Mouse (Mus musculus): ENCODE measurements at regions not wholly inside any gene's neighbourhood (a gene's known extent, or its start where the extent isn't known, plus 50 kb on each side); places are given as distances from the start of the nearest gene placed in this dataset.

- no peak overlapping the region for H3K9ac ChIP-seq (replicated peaks; ENCODE audit: low read depth, low read length)
- no peak overlapping the region for H3K4me2 ChIP-seq (ENCODE audit: low read length)
- H3K27me3 ChIP-seq (replicated peaks; ENCODE audit: control insufficient read depth, insufficient read depth, low read length): no peaks in the 10 kb centered on the region
- ATAC-seq: no peak
- no peak overlapping the region for H3K4me3 ChIP-seq (replicated peaks; ENCODE audit: low read length)
- no peaks in the 10 kb centered on the region for H3K36me3 ChIP-seq (ENCODE audit: control insufficient read depth, insufficient read depth)
- H3K27ac ChIP-seq (ENCODE audit: low read length): no peak overlapping the region
- no peaks in the 10 kb centered on the region for H3K9me3 ChIP-seq (ENCODE audit: control insufficient read depth, low read length)
- 81% methylated on average over 4 of the region's 4 CpGs for WGBS
- H3K4me1 ChIP-seq (replicated peaks; ENCODE audit: control insufficient read depth, insufficient read depth, low read length): no peaks in the 10 kb centered on the region
These were observed 61.6 kb downstream of the Gm10295 start for GRCm38 (mm10) chr7:71289702-71290101.

- Histone ChIP-seq H3K9me3 (ENCODE audit: control insufficient read depth, low read length) (no peaks in the 10 kb centered on the region), H3K27me3 (replicated peaks; ENCODE audit: control insufficient read depth, insufficient read depth, low read length) (no peaks in the 10 kb centered on the region), H3K27ac (ENCODE audit: low read length) (no peak overlapping the region), H3K4me3 (replicated peaks; ENCODE audit: low read length) (no peak overlapping the region), H3K4me1 (replicated peaks; ENCODE audit: control insufficient read depth, insufficient read depth, low read length) (no peaks in the 10 kb centered on the region), H3K9ac (replicated peaks; ENCODE audit: low read depth, low read length) (no peak overlapping the region), H3K36me3 (ENCODE audit: control insufficient read depth, insufficient read depth) (no peaks in the 10 kb centered on the region), H3K4me2 (ENCODE audit: low read length) (no peak overlapping the region)
- 81% methylated on average over 5 of the region's 5 CpGs for WGBS
- ATAC-seq: no peak
These were observed 62.0 kb downstream of the Gm10295 start for GRCm38 (mm10) chr7:71289266-71289665.

GRCm38 (mm10) chr7:71287441-71287840 lies 63.8 kb downstream of the Gm10295 start:
- Histone ChIP-seq H3K9ac (replicated peaks; ENCODE audit: low read depth, low read length) (no peak overlapping the region), H3K4me1 (replicated peaks; ENCODE audit: control insufficient read depth, insufficient read depth, low read length) (no peaks in the 10 kb centered on the region), H3K9me3 (ENCODE audit: control insufficient read depth, low read length) (no peaks in the 10 kb centered on the region), H3K27me3 (replicated peaks; ENCODE audit: control insufficient read depth, insufficient read depth, low read length) (no peaks in the 10 kb centered on the region), H3K4me3 (replicated peaks; ENCODE audit: low read length) (no peak overlapping the region), H3K27ac (ENCODE audit: low read length) (no peak overlapping the region), H3K36me3 (ENCODE audit: control insufficient read depth, insufficient read depth) (no peaks in the 10 kb centered on the region), H3K4me2 (ENCODE audit: low read length) (no peak overlapping the region)
- WGBS: 86% methylated on average over 7 of the region's 7 CpGs
- no peak for ATAC-seq

GRCm38 (mm10) chr7:71284246-71284645 lies 67.0 kb downstream of the Gm10295 start:
- Histone ChIP-seq H3K27me3 (replicated peaks; ENCODE audit: control insufficient read depth, insufficient read depth, low read length) (no peaks in the 10 kb centered on the region), H3K9ac (replicated peaks; ENCODE audit: low read depth, low read length) (no peak overlapping the region), H3K27ac (ENCODE audit: low read length) (no peak overlapping the region), H3K4me1 (replicated peaks; ENCODE audit: control insufficient read depth, insufficient read depth, low read length) (no peaks in the 10 kb centered on the region), H3K9me3 (ENCODE audit: control insufficient read depth, low read length) (no peaks in the 10 kb centered on the region), H3K4me3 (replicated peaks; ENCODE audit: low read length) (no peak overlapping the region), H3K4me2 (ENCODE audit: low read length) (no peak overlapping the region), H3K36me3 (ENCODE audit: control insufficient read depth, insufficient read depth) (no peaks in the 10 kb centered on the region)
- no peak for ATAC-seq

- Histone ChIP-seq H3K27ac (ENCODE audit: low read length) (no peak overlapping the region), H3K4me2 (ENCODE audit: low read length) (no peak overlapping the region), H3K27me3 (replicated peaks; ENCODE audit: control insufficient read depth, insufficient read depth, low read length) (no peaks in the 10 kb centered on the region), H3K9me3 (ENCODE audit: control insufficient read depth, low read length) (no peaks in the 10 kb centered on the region), H3K9ac (replicated peaks; ENCODE audit: low read depth, low read length) (no peak overlapping the region), H3K4me3 (replicated peaks; ENCODE audit: low read length) (no peak overlapping the region), H3K36me3 (ENCODE audit: control insufficient read depth, insufficient read depth) (no peaks in the 10 kb centered on the region), H3K4me1 (replicated peaks; ENCODE audit: control insufficient read depth, insufficient read depth, low read length) (no peaks in the 10 kb centered on the region)
- ATAC-seq: no peak
- 89% methylated on average over 3 of the region's 3 CpGs for WGBS
These were observed 67.9 kb downstream of the Gm10295 start for GRCm38 (mm10) chr7:71283419-71283818.

GRCm38 (mm10) chr7:71266101-71266500 lies 85.2 kb downstream of the Gm10295 start:
- Histone ChIP-seq H3K4me2 (ENCODE audit: low read length) (no peak overlapping the region), H3K4me3 (replicated peaks; ENCODE audit: low read length) (no peak overlapping the region), H3K36me3 (ENCODE audit: control insufficient read depth, insufficient read depth) (no peaks in the 10 kb centered on the region), H3K4me1 (replicated peaks; ENCODE audit: control insufficient read depth, insufficient read depth, low read length) (no peaks in the 10 kb centered on the region), H3K27me3 (replicated peaks; ENCODE audit: control insufficient read depth, insufficient read depth, low read length) (no peaks in the 10 kb centered on the region), H3K27ac (ENCODE audit: low read length) (no peak overlapping the region), H3K9me3 (ENCODE audit: control insufficient read depth, low read length) (no peaks in the 10 kb centered on the region), H3K9ac (replicated peaks; ENCODE audit: low read depth, low read length) (no peak overlapping the region)
- no peak for ATAC-seq
- WGBS: 86% methylated on average over 8 of the region's 8 CpGs

GRCm38 (mm10) chr7:71264115-71264514 lies 87.2 kb downstream of the Gm10295 start:
- no peaks in the 10 kb centered on the region for H3K27me3 ChIP-seq (replicated peaks; ENCODE audit: control insufficient read depth, insufficient read depth, low read length)
- no peaks in the 10 kb centered on the region for H3K9me3 ChIP-seq (ENCODE audit: control insufficient read depth, low read length)
- no peaks in the 10 kb centered on the region for H3K4me1 ChIP-seq (replicated peaks; ENCODE audit: control insufficient read depth, insufficient read depth, low read length)
- no peak for ATAC-seq
- 93% methylated on average over 1 of the region's 1 CpGs for WGBS
- H3K4me3 ChIP-seq (replicated peaks; ENCODE audit: low read length): no peak overlapping the region
- H3K36me3 ChIP-seq (ENCODE audit: control insufficient read depth, insufficient read depth): no peaks in the 10 kb centered on the region
- no peak overlapping the region for H3K9ac ChIP-seq (replicated peaks; ENCODE audit: low read depth, low read length)
- no peak overlapping the region for H3K27ac ChIP-seq (ENCODE audit: low read length)
- H3K4me2 ChIP-seq (ENCODE audit: low read length): no peak overlapping the region

GRCm38 (mm10) chr7:71249669-71250068 lies 101.6 kb downstream of the Gm10295 start:
- Histone ChIP-seq H3K9me3 (ENCODE audit: control insufficient read depth, low read length) (no peaks in the 10 kb centered on the region), H3K27me3 (replicated peaks; ENCODE audit: control insufficient read depth, insufficient read depth, low read length) (no peaks in the 10 kb centered on the region), H3K4me2 (ENCODE audit: low read length) (no peak overlapping the region), H3K36me3 (ENCODE audit: control insufficient read depth, insufficient read depth) (no peaks in the 10 kb centered on the region), H3K4me1 (replicated peaks; ENCODE audit: control insufficient read depth, insufficient read depth, low read length) (no peaks in the 10 kb centered on the region), H3K4me3 (replicated peaks; ENCODE audit: low read length) (no peak overlapping the region), H3K9ac (replicated peaks; ENCODE audit: low read depth, low read length) (no peak overlapping the region), H3K27ac (ENCODE audit: low read length) (no peak overlapping the region)
- no peak for ATAC-seq
- 80% methylated on average over 2 of the region's 2 CpGs for WGBS

GRCm38 (mm10) chr7:71249216-71249615 lies 102.1 kb downstream of the Gm10295 start:
- no peak overlapping the region for H3K9ac ChIP-seq (replicated peaks; ENCODE audit: low read depth, low read length)
- H3K4me3 ChIP-seq (replicated peaks; ENCODE audit: low read length): no peak overlapping the region
- no peaks in the 10 kb centered on the region for H3K36me3 ChIP-seq (ENCODE audit: control insufficient read depth, insufficient read depth)
- no peaks in the 10 kb centered on the region for H3K4me1 ChIP-seq (replicated peaks; ENCODE audit: control insufficient read depth, insufficient read depth, low read length)
- H3K27ac ChIP-seq (ENCODE audit: low read length): no peak overlapping the region
- ATAC-seq: no peak
- 63% methylated on average over 5 of the region's 5 CpGs for WGBS
- no peak overlapping the region for H3K4me2 ChIP-seq (ENCODE audit: low read length)
- H3K9me3 ChIP-seq (ENCODE audit: control insufficient read depth, low read length): no peaks in the 10 kb centered on the region
- H3K27me3 ChIP-seq (replicated peaks; ENCODE audit: control insufficient read depth, insufficient read depth, low read length): no peaks in the 10 kb centered on the region

- H3K9ac ChIP-seq (replicated peaks; ENCODE audit: low read depth, low read length): no peak overlapping the region
- ATAC-seq: no peak
- whole genome bisulfite sequencing: 83% methylated on average over 5 of the region's 5 CpGs
- H3K27me3 ChIP-seq (replicated peaks; ENCODE audit: control insufficient read depth, insufficient read depth, low read length): no peaks in the 10 kb centered on the region
- H3K9me3 ChIP-seq (ENCODE audit: control insufficient read depth, low read length): no peaks in the 10 kb centered on the region
- no peaks in the 10 kb centered on the region for H3K36me3 ChIP-seq (ENCODE audit: control insufficient read depth, insufficient read depth)
- no peaks in the 10 kb centered on the region for H3K4me1 ChIP-seq (replicated peaks; ENCODE audit: control insufficient read depth, insufficient read depth, low read length)
- H3K4me3 ChIP-seq (replicated peaks; ENCODE audit: low read length): no peak overlapping the region
- H3K27ac ChIP-seq (ENCODE audit: low read length): no peak overlapping the region
- no peak overlapping the region for H3K4me2 ChIP-seq (ENCODE audit: low read length)
These were observed 103.4 kb downstream of the Gm10295 start for GRCm38 (mm10) chr7:71247922-71248321.

Measured in forebrain, embryonic 16.5 days (tissue).